Mouse (Mus musculus) urinary bladder, adult 18-20 months (tissue): Measurements from ENCODE around the gene Insig1.

Experiments
- DNase-seq, 2 experiments: peaks; one replicate each; pipeline ENCODE4 v3.0.0; 2022; ENCODE audit warnings: low spot score in 2 of 2, mixed read lengths in 2 of 2

Gene Insig1

DNA sequence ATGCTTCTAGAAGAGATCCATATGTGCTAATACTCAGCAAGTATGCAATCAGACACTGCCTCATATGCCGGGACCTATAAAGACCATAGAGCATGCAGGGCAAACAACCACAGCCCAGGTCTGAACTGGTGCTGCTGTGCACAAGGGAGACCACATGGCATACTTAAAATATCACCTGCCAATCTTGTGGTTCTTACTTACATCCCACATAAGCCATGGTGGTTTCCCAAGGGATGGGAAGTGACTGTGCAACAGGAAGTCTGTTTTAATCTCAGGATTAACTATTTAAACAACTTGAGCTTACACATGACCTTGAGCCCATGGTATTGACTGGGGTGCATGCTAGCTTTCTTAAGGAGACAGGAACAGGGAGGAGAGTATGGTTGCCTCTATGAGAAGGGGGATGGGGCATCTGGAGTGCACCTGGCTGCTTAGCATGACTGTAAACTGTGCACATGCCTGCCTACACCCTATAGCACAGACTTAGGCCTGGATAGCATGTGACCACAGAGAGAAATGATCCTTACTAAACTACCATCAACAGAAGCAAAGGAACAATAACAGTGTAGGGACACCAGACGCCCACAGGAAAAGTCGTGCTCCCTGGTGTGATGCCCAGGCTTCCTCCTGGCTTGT, 7.1 kb upstream of the Insig1 start:
- no peak for DNase-seq

DNA sequence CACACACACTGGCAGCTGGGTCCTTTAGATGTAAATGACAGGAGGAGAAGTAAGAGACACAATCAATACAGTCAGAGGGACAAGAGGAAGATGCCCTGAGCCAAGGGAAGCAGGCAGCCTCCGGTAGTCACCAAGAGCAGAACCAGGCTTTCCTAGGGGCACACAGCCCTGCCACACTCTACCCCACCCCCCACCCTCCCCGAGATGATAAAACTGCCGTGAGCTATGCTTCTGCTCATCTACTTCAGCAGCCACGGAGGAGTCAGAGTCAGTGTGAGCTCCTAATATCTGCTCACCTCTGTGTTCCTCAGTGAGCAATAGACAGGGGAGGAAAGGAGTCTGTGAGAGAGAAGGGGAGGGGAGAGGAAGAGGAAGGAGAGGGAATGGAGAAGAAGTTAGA, 5.9 kb upstream of the Insig1 start:
- no peak for DNase-seq

DNA sequence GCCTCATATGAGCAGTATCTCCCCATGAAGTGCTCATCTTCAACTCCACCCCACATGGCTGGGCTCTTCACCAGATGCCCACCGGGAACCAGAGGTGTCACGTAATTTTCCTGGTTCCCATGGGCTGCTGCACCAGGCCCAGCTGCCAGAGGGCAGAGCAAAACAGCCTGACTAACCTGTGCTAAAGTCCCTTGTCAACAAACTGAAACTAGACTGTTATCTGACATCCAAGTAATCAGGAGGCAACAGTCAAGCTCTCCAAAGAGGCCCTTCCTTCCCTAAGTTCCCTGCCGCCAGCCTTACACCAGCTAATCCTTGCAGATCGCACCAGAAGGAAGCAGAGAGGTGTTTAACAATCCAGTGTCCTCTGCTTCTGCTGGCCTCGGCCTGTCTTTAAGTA, 4.9 kb upstream of the Insig1 start:
- no peak for DNase-seq

DNA sequence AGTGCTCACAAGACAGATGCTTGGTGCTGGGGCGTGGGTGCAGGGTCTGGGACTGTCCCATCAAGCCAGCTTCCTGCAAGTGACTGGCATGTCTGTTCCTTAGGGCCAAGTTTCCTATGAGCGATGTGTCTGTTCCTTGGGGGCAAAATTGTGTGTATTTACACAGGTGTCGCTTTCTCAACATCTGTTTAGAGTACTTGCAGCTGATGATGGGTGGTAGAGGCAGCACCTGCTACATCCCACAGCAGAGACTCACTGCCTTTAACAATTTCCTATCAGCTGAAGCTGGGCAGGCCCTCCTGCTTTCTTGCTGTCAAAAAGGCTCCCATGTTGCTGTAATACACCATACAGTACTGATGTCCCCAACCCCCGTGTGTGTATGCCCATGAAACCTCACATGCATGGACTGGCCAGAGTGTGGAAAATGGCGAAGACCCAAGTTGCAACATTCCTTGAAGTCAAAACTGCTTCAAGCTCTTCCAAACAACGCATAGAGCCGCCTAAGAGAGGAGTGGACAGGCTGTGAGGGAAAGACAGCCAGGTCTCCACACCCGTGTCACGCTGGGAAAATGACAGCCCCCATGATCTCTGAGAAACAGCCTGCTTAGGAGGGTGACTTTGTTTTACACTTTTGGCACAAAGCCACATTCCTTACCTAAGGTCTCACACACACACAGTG, 875 bp upstream of the Insig1 start:
- no peak for DNase-seq

DNA sequence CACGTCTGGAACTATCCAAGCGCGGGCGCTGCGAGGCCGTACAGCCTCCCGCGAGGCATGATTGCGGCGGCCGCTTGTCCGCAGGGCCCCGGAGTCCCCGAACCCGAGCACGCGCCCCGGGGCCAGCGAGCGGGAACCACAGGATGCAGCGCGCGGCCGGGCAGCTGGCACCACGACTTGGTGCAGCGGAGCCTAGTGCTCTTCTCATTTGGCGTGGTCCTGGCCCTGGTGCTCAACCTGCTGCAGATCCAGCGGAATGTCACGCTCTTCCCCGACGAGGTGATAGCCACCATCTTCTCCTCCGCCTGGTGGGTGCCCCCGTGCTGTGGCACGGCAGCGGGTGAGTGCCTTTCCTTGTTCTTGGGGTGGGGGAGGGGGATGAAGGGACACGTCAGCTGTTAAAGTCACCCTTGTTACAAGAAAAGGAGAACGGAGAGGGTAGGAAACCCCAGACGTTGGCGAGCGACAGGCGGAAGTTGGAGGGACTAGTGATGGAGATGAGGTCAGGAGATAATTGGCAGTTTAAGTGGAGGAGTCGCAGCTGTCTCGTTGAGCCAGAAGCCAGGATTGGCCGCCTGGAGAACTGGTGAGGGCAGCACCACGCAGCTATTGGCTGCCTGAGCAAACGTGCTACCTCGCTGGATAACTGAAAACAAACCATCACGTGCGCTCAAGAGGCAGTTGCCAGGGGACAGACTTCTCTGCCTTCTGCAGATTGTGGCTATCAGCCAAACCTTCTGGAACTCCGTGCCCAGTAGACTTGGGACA, 477 bp downstream of the Insig1 start:
- peak; percentile 39 to 71 for DNase-seq

DNA sequence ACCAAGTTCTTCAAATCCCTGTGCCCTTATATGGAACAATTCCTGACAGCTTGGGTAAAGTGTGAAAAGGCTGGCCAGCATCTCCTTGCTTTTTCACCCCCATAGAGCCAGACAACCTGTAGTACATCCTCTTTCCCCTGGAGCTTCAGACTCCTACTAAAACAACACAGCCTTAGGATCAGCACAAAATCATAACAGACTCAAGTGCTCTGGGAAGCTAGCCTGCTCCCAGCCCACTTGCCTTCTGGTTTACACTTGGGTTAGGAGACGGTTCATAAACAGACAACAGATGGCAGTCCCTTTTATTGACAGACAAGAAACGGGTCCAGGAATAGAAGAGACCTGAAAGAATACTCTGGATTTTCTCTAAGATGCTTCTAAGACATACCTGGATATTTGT, 8.3 kb downstream of the Insig1 start:
- no peak for DNase-seq

DNA sequence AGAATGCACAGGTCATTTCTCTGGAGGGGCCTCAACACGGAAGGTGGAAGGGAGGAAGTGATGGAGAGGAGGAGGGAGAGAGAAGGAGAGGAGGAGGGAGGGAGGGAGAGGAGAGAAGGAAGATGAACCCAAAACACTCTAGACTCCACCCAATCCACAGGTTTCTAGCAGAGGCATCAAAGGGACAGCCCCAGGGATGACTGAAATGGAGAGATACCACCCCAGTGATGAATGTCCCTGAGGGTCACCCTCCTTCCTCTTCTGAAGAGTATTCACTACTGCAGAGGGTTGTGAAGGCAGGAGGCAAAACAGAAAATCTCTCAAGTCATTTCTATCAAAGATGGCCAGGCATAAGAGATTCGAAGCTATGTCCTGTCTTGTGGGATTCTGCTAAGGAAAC, 10.0 kb downstream of the Insig1 start:
- no peak for DNase-seq

DNA sequence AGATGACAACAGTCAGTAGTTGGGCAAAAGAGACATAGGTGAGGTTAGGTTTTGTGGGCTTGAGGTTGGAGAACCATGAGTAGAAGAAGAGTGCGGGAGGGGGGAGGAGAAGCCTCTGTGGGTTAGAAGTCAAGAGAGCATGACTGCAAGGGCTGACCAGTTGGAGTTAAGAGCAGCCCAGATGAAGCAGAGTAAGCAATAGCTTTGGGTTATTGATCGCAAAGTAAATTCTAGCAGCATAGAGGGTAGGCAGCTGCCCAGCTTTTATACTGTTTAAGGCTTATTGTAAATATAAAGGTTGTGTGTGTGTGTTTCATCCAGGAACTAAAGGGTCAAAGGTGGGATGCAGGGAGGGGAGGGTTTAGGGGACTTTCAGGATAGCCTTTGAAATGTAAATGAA, 10.7 kb downstream of the Insig1 start:
- DNase-seq = no peak

DNA sequence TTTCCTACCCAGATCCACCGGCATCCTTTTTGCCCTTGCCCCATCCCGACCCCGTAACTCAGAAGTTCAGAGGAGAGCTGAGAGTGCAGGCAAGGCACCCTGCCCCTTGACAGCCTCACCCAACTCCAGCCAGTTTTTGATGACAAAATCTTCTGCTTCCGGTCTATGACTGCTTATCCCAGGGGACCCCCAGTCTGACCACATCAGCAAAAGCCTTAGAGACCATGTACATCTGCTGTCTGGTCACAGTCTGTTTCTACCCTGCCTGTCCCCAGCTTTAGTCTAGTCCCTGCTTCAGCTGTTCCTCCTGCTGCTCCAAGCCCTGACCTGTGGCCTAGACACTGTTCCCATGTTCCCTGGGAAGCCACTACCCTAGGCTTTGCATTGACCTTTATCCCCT, 11.1 kb downstream of the Insig1 start:
- DNase-seq = no peak

DNA sequence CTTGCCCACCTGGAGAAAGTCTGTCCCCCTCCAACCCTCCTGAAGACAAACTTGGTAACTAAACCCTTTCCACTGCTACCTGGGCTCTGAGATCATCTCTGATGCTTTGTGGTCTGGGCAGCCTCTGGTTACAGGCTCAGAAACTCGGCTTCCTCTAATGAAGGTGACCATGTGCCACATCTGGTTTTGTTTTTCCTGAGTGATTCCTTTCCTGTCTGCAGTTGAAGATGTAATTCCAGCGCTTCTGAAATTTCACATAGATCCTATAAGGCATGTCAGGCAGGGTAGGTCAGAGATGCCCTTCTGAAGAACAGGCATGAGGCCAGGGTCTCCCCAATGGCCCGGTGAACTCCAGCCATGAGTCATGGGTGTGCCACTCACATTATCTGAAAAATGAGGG, 11.6 kb downstream of the Insig1 start:
- DNase-seq = no peak

DNA sequence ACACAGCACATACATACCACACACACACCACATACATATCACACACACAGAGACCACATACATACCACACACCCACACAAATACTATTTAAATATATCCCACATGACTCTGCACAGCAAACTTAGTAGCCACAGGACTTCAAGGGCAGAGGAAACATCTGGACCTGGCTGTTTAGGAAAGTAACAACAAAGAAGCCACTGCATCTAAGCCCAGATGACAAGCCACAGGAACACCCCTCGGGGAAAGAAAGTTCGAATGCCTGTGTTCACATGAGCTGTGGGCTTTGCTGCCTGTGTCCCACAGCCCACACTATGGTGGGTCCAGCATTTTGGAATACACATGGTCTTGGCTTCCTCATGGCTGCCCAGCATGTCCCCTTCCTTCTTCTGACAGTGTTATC, 13.6 kb downstream of the Insig1 start:
- DNase-seq = no peak

DNA sequence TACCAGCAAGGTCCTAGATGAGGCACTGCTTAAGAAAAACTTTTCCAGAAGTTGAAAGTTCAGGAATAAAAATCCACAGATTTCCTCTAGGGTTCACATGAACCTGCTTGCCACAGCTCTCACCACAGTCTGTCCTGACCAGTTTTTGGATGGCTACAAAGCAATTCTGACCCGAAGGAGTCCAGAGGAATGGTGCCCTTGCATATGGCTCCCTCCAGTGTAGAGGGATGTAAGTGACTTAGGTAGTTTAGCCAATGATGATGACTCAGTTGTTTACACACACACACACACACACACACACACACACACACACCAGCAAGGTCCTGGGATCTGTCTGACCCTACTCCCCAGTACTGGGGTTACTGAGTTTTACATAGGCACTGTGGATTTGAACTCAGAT, 19.4 kb downstream of the Insig1 start:
- DNase-seq = no peak

DNA sequence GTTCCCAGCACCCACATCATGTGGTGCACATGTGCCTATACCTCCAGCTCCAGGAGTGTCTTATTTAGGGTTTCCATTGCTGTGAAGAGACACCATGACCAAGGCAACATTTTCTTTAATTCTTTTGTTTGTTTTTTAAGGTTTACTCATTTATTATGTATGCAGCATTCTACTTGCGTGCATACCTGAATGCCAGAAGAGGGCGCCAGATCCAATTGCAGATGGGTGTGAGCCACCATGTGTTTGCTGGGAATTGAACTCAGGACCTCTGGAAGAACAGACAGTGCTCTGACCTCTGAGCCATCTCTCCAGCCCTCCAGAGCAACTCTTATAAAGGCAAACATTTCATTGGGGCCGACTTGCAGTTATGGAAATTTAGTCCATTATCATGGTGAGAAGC, 21.2 kb downstream of the Insig1 start:
- DNase-seq = no peak

DNA sequence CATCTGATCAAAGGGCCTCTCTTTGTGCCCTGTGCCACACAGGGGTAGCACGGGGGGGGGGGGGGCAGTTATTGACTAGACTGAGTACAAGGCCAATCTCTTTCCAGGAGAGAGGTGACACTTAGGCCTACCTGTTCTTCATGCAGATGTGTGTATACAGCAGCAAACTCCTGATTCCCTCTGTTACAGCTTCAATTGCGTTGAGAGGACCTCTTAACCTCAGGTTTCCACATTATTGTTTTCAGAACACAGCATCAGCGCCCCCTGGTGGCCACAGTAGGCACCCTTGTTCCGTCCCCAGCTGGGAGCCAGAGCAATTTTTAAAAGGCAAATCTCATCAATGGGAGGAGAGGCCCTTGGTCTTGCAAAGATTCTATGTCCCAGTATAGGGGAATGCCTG, 22.7 kb downstream of the Insig1 start:
- peak; percentile 53 to 78 for DNase-seq

DNA sequence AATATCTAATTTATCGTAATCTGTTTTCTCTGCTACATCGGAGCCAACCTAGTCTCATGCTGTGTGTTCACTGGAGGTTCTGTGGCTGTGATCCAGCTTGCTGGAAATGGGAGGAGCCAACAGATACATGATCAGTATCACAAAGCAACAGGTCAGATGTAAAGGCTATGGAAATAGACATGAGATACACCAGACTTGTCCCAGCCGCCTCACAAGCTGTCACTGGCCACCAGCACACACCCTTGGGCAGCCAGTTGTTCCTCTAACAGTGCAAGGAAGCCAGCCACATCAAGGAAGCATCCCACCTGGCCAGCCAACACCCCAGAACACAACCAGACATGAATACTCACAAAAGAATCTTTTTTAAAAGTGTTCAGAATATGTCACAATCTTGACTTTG, 23.2 kb downstream of the Insig1 start:
- DNase-seq = no peak

DNA sequence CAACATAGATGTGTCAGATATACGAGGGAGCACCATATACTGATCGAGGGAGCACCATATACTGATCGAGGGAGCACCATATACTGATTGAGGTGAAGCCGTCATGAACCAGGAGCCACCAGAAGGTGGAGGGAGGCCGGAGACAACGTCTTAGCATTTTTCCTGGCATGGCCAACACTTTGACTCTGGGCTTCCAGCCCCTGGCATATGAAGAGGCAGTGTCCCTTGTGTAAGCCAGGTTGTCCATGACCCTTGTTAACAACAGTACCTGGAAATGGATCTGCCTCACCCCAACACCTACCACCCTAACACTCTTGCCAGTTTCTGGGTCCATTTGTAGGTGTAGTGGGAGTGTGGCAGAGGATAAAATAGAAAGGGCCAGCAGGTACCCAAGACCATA, 23.7 kb downstream of the Insig1 start:
- DNase-seq = no peak

DNA sequence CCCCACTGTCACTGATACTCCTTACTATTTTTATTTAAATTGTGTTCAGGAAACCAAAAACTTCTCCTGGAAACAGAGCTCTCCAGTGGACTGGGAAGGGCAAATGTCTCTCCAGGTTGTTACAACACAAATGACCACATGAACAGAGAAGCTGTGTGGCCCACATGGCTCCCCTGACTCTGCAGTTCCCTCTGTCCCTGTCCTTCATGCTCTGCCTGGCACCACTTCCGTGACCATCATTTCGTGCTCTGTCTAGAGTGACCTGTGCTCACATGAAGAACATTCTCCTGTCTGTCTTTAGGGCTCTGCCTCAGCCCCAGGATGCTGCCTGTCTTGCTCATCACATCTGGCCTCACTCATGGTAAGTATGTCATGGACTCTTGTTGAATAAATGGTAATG, 24.5 kb downstream of the Insig1 start:
- DNase-seq = no peak

DNA sequence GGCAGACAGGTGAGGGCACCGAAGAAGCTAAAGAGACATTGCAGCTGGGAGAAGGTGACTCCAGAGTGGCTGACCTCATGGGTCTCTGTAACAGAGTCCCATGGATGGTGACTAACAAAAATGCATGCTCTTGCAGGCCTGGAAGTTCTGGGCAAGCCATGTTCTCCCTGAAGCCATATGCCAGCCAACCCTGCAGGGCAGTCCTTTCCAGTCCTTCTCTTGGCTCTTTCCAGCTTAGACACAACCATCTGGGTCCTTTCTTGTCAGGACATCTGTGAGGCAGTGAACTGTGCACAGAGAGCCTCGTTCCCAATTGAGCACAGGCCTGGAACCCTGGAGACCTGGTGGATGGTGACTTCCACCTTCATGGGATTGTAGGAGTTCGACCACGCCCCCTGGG, 35.8 kb downstream of the Insig1 start:
- DNase-seq = no peak

DNA sequence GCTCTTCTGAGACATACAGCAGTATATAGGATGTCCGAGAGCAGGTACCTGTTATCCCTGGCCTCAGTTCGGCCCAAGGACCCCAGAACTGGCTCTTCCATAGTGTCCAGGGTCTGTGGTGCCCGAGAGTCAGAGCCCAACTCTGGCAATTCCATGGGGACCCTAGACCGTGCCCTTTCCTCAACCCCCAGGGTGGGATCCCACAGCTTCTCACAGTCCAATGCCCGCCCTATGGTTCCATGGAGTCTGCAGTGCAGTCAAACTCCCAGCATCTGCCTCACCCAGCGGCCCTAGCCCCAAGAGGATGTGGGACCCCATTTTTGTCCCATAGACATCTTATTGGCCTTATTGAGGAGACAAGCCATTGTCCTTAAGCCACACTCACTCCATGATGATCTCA, 36.8 kb downstream of the Insig1 start:
- no peak for DNase-seq

DNA sequence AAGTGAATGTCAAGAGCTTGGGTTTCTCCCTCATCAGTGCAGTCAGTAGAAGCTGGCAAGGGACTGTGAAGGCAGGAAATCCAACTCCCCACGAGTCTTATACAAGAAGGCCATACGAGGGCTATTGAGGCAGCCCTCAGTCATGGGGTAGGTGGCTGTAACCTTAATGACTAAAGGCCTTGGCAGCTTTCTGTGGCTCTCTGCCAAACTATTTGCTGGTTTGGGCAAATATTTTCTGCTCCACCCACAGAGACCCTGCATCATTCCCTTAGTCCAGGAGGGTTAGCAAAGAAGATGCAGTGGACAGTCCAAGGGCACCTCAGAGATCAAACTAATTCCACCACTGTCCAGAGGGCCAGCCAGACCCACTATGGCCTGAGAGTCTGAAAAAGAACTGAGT, 39.7 kb downstream of the Insig1 start:
- no peak for DNase-seq

DNA sequence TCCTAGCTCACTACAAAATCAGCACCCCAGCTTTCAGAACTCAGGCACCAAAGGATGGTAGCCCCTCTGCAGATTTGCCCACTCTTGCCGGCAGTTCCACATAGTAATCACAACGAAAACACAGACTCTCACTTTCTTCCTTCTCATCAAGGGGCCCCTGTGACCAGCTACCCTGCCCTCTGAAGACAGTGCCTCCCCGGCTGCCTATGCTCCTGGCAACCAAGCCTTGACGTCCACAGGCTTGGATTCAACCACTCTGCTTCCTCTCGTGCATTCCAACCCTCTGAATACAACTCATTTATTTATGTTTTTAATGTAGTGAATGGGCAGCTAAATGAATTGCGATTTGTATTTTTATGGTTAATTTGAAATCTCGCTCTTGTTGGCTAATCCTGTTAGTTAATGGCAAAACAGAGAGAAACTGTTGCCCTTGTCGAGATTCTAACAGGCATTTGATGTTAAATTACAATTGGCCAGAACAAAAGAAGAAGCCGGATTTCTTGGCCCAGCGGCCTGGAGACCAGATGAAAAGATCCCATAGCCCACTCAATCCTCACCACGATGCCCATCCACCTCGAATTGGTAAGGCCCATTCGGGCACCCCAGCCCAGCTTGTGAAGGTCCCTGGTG, 46.2 kb downstream of the Insig1 start:
- no peak for DNase-seq

DNA sequence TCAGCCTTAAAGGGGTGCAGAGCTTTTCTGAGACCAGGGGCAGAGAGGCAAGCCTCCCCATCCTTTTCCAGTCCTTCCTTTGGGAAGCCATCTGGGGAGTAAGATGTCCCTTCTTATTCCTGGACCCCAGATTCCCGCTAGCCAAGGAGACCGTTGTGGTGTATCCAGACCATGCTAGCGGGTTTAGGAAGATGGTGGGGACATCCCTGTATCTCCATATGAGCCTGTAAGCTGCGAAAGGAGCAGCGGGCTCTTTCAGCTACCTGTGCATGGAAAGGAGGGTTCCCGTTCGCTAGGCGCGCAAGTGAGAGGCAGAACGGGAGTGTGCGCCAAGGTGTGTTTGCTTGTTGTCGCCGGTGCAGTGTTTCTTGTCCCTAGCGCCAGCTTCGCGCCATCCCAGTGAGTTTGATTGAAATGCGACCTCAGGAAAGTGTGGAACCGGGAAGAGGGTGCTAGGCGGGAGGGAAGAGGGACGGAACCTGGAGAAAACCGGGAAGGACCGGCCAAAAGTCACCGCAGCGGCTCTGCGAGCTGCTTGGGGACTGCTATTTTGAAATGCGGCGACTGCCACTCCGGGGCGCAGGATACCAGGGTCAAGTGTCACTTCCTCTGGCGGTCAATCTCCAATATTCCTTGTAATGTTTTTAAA, 46.8 kb downstream of the Insig1 start:
- DNase-seq = peak in 1 of 2 experiments; percentile 16
